Mouse (Mus musculus) cerebellum, adult 2 months (tissue): Measurements from ENCODE around the gene Spaca6.

Source experiments
- CTCF ChIP-seq: fragments of 200-500 bp; IDR thresholded peaks from 2 replicates; pipeline ENCODE4 v1.5.1; 2011; ENCODE audit warnings: low read depth, mild to moderate bottlenecking, control low read depth, low read length, moderate library complexity, borderline replicate concordance; ENCODE audit not compliant: insufficient read depth
- POLR2A ChIP-seq: fragments of 200-500 bp; IDR thresholded peaks from 2 replicates; pipeline ENCODE4 v1.6.1; 2011; ENCODE audit warnings: low read length, control low read depth, borderline replicate concordance; ENCODE audit not compliant: insufficient read depth

- TF ChIP-seq POLR2A (no peak), CTCF (no peak)
Observed at GRCm38 (mm10) chr17:17849906-17850712, 23.2 kb downstream of the Spaca6 start.
